Mouse (Mus musculus) forebrain, embryonic 12.5 days (tissue): ENCODE results near the gene Tceal8. TPM values are rescaled to one million over a fixed set of nuclear protein-coding genes. Genes with fewer than 3 reads are reported as not detected.
"Not testable (repeated sequence)": the region's sequence is repeated elsewhere in the genome, so short reads cannot be mapped to it uniquely, and the experiment has no call there.

ENCODE experiments used
- ATAC-seq: fragments of 200-750 bp; cut with Nextera tagmentation; 2 replicates; pipeline ENCODE4 v1.8.0; 2017; ENCODE audit warnings: moderate TSS enrichment; ENCODE audit not compliant: low FRiP score
- H3K27ac ChIP-seq: fragments of 300-500 bp; sonication (generic); 2 replicates; pipeline ENCODE4 v1.5.1; 2016; ENCODE audit warnings: mild to moderate bottlenecking
- H3K27me3 ChIP-seq: fragments of 300-500 bp; sonication (generic); 2 replicates; pipeline ENCODE4 v1.6.1; 2016; ENCODE audit warnings: mild to moderate bottlenecking
- H3K36me3 ChIP-seq: fragments of 300-500 bp; sonication (generic); replicated peaks from 2 replicates; pipeline ENCODE4 v1.6.1; 2016; ENCODE audit warnings: mild to moderate bottlenecking
- H3K4me1 ChIP-seq: fragments of 300-500 bp; sonication (generic); 2 replicates; pipeline ENCODE4 v1.6.1; 2016
- H3K4me2 ChIP-seq: fragments of 300-500 bp; sonication (generic); 2 replicates; pipeline ENCODE4 v1.6.1; 2016; ENCODE audit warnings: mild to moderate bottlenecking, moderate library complexity
- H3K4me3 ChIP-seq: fragments of 300-500 bp; sonication (generic); replicated peaks from 2 replicates; pipeline ENCODE4 v1.5.1; 2016; ENCODE audit warnings: mild to moderate bottlenecking
- H3K9ac ChIP-seq: fragments of 300-500 bp; sonication (generic); 2 replicates; pipeline ENCODE4 v1.6.1; 2016; ENCODE audit warnings: mild to moderate bottlenecking
- H3K9me3 ChIP-seq: fragments of 300-500 bp; sonication (generic); 2 replicates; pipeline ENCODE4 v1.6.1; 2016
- WGBS: fragments of 180-500 bp; shearing (Covaris S2); methylation state at CpG from one replicate; pipeline ENCODE4 v1.1.7; 2016; 5-methylcytosine and 5-hydroxymethylcytosine counted together
- polyA plus RNA-seq: library from polyadenylated mRNA; unstranded; fragments of >200 nt; fragmentation: Nextera tagmentation; extraction: Ambion mirVana; gene quantifications from 2 replicates; pipeline ENCODE4 v1.2.1, GENCODE M21; 2016

Gene Tceal8
- 145 and 152 TPM in 2 replicates for polyA plus RNA-seq

DNA sequence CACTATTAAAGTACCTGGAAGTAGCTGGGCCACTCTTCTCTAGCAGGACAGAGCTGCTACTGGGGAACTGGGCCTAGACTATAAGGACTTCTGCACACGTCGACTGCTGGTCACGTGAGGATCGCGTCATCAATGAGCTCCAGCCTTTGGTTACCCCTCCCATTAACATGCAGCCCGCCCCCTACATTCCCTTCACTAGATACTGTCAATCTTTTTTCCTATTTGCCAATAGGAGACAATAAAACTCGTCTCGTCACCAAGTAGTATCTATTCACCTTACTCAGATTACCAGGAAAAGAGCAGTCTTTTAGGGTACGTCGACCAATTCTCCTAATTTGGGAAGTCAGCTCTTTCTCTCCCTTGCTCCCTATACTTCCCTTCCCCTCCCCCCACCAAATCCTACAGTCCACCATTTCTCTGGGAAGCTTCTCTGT lies at the start of gene Tceal8:
Tceal8 (minus strand) TSS at position 225 of the 434 bp plus-strand sequence.
- Histone ChIP-seq H3K4me1 (no peaks in the 10 kb centered on the region), H3K4me2 (peak within 1 kb of the TSS; percentile 54), H3K9me3 (no peaks in the 10 kb centered on the region), H3K9ac (peak within 1 kb of the TSS; percentile 60), H3K27me3 (peaks cover 11% of the 10 kb centered on the region), H3K36me3 (no peaks in the 10 kb centered on the region), H3K27ac (peak within 1 kb of the TSS; percentile 82), H3K4me3 (peak within 1 kb of the TSS; percentile 51)
- 18% methylated on average over 10 of the region's 10 CpGs for WGBS
- peak; percentile 98 for ATAC-seq

DNA sequence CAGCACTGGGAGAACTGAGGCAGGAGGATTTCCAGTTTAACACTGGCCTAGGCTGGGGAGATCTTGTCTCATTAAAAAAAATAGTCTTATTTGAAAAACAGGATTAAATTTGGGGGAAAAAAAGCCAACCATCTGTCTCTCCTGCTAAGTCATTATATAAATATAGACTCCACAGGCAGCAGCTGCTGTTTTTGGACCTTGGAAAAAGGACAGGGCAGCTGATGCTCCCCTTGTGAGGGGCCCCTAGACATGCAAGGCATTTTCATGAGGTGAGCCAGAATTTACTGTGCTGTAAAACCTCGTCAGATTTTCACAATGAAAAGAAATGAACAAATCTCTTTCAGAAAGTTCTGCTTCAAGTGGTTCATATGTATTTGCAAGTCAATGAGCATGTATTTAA lies 44.2 kb upstream of the Tceal8 start:
- no peak for ATAC-seq
- Histone ChIP-seq H3K9me3 (no peaks in the 10 kb centered on the region), H3K27ac (no peak overlapping the region), H3K4me1 (no peaks in the 10 kb centered on the region), H3K9ac (no peak overlapping the region), H3K4me3 (no peak overlapping the region), H3K36me3 (no peaks in the 10 kb centered on the region), H3K4me2 (no peak overlapping the region), H3K27me3 (no peaks in the 10 kb centered on the region)
- WGBS = 68% methylated on average over 1 of the region's 1 CpGs

DNA sequence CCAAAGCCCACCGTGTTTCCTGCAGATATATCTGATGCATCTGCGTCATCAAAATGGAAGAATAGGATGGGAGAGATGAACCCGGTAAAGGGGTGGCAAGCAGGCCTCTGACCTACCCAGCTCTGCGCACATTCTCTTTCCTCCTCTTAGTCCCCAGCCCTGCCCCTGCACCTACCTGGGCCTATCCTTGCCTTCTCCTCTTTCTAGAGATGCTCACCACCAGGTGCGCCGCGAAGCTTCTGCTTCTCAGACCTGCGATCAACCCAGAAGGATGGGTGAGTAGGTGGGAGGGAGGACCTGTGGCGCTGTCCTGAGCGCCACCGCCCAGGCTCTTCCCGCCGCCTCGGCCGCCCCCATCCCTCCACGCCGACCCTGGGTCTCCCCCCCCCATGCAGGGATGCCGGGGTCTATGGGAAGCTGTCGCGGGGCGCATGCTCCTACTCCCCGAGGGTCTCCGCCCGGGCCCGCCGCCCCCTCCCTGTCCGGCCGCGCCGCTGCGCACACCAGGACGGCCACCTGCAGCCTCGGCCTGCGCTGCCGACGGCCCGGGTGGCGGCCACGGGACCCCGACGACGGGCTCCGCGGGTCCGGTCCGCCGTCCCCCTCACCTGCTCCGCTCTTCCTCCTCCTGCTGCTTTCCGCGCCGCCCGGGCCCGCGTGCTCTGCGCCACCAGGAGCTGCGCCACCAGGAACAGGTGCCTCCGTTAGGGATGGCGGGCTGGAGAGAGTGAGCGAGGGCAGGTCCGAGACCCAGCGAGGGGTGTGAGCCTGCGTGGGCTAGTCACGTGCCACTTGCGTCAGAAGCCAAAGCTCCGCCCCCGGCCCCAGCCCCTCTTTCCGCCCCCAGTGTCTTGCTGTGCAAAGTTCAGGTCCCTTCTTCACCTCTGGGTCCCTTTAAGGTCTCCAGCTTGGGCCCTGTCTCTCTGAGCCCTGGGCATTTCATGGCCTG lies 42.9 kb upstream of the Tceal8 start, which contains the start of the genes Tceal7 and Bex1:
Tceal7 (plus strand) TSS at position 51 of the 949 bp plus-strand sequence.
Bex1 (minus strand) TSS at position 785 of the 949 bp plus-strand sequence.
- not testable (repeated sequence) for H3K9me3 ChIP-seq, H3K27me3 ChIP-seq, H3K4me1 ChIP-seq, H3K36me3 ChIP-seq, H3K27ac ChIP-seq
- ATAC-seq = peak; percentile 93
- peak within 1 kb of the TSS; percentile 40; the same call in 1 of the 2 replicates for H3K9ac ChIP-seq
- peak within 1 kb of the TSS; percentile 51 for H3K4me2 ChIP-seq
- WGBS = 35% methylated on average over 14 of the region's 67 CpGs
- H3K4me3 ChIP-seq = peak within 1 kb of the TSS; percentile 44

DNA sequence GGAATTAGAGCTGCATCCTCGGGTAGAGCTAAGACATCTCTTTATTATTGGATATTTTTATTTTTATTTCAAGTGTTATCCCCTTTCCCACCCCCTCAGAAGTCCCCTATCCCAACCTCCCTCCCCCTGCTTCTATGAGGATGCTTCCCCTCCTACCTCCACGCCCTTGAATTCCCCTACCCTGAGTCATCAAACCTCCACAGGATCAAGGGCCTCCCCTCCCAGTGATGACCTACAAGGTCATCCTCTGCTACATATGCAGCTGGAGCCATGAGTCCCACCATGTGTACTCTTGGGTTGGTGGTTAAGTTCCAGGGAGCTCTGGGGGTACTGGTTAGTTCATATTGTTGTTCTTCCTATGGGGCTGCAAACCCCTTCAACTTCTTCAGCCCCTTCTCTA lies 41.3 kb upstream of the Tceal8 start:
- Histone ChIP-seq H3K27ac (no peak overlapping the region), H3K9me3 (no peaks in the 10 kb centered on the region), H3K4me1 (no peaks in the 10 kb centered on the region), H3K9ac (no peak overlapping the region), H3K4me3 (no peak overlapping the region), H3K27me3 (no peaks in the 10 kb centered on the region), H3K36me3 (no peaks in the 10 kb centered on the region), H3K4me2 (no peak overlapping the region)
- 68% methylated on average over 2 of the region's 2 CpGs for WGBS
- no peak for ATAC-seq

DNA sequence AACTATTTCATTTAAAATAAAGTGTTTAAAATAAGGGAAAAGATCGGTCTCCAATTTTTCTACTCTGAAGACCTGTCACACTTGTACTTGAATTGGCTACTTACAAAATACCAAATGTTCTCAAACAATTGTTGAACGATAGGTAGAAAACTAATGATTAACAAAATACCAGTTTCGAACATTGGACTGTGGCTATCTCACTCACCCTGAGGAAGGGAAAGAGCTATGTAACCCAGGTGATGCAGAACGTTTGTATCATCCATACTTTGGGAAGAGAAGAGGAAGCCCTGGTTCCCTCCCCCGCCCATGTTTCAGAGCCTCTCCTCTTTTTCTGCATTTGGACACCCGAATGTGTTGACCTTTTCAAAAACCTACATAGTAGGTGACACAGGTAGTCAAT lies 32.3 kb upstream of the Tceal8 start:
- Histone ChIP-seq H3K27ac (no peak overlapping the region), H3K27me3 (peaks cover 12% of the 10 kb centered on the region), H3K9me3 (no peaks in the 10 kb centered on the region), H3K4me1 (no peaks in the 10 kb centered on the region), H3K4me2 (no peak overlapping the region), H3K9ac (no peak overlapping the region), H3K4me3 (no peak overlapping the region), H3K36me3 (no peaks in the 10 kb centered on the region)
- no peak for ATAC-seq
- 79% methylated on average over 6 of the region's 6 CpGs for WGBS

DNA sequence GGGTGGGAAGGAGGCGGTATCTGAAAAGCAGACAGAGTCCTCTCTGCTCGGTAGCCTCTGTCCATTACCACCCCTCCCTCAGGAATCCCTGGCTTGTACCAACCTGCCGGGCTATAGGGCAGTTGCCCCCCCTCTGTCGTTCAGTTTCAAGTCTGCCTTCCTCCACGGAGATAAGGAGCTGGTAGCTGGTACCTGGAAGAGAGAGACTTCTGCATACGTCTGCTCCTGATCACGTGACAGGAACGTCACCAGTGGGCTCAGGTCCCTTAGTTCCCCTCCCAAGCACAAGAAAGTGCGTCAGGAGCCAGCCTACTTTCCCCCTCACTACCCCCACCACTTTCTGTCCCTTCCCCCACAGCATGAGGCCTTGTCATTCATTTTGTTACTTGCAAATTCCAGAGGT lies 31.5 kb upstream of the Tceal8 start, which contains the start of gene Tceal5:
Tceal5 (minus strand) TSS at position 213 of the 403 bp plus-strand sequence.
- peak within 1 kb of the TSS; percentile 38 for H3K9ac ChIP-seq
- H3K4me1 ChIP-seq = no peaks in the 10 kb centered on the region
- no peak within 1 kb of the TSS for H3K27ac ChIP-seq
- WGBS = 26% methylated on average over 9 of the region's 9 CpGs
- no peaks in the 10 kb centered on the region for H3K36me3 ChIP-seq
- peak; percentile 78; the same call in 1 of the 2 replicates for ATAC-seq
- H3K27me3 ChIP-seq = peaks cover 12% of the 10 kb centered on the region
- H3K4me2 ChIP-seq = peak within 1 kb of the TSS; percentile 52
- H3K9me3 ChIP-seq = no peaks in the 10 kb centered on the region
- H3K4me3 ChIP-seq = peak within 1 kb of the TSS; percentile 45

DNA sequence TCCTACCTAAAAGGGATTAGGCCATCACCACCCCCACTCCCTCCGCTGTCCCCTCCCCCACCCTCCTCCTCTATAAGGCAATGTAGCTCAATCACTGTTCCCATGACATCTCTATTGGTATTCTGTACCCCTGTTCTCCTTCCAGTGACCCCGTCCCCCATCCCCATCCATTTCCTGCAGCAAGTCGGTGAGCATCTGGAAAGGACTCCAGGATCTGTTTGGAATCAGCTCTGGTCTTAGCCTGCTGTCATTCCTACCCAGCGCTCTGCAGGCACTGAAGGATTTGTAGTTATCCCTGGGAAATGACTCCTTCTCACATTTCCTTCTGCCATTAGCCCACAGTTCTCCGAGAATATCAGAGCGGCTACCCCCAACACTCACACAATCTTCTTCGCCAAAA lies 31.1 kb upstream of the Tceal8 start:
- peak overlapping the region; percentile 45 for H3K4me3 ChIP-seq
- no peaks in the 10 kb centered on the region for H3K4me1 ChIP-seq
- H3K9ac ChIP-seq = peak overlapping the region; percentile 38
- no peaks in the 10 kb centered on the region for H3K36me3 ChIP-seq
- 15% methylated on average over 7 of the region's 7 CpGs for WGBS
- H3K27me3 ChIP-seq = peaks cover 12% of the 10 kb centered on the region
- no peak overlapping the region for H3K27ac ChIP-seq
- H3K9me3 ChIP-seq = no peaks in the 10 kb centered on the region
- peak overlapping the region; percentile 52 for H3K4me2 ChIP-seq
- no peak; the same call in 1 of the 2 replicates for ATAC-seq

DNA sequence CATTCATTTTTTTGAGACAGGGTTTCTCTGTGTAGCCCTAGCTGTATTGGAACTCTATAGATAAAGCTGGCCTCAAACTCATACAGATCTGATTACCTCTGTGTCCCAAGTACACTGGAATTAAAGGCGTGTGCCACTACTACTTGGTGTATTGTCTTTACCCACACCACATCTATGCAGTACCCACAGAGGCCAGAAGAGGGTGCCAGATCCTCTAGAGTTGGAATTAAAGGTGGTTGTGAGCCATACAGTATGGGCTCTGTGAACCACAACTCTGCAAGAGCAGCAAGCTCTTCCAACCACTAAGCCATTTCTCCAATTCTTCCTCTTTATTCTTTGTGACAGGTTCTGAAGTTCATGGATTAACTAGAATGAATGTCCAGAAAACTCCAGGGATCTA lies 24.7 kb upstream of the Tceal8 start:
- ATAC-seq = no peak
- 50% methylated on average over 1 of the region's 1 CpGs for WGBS

DNA sequence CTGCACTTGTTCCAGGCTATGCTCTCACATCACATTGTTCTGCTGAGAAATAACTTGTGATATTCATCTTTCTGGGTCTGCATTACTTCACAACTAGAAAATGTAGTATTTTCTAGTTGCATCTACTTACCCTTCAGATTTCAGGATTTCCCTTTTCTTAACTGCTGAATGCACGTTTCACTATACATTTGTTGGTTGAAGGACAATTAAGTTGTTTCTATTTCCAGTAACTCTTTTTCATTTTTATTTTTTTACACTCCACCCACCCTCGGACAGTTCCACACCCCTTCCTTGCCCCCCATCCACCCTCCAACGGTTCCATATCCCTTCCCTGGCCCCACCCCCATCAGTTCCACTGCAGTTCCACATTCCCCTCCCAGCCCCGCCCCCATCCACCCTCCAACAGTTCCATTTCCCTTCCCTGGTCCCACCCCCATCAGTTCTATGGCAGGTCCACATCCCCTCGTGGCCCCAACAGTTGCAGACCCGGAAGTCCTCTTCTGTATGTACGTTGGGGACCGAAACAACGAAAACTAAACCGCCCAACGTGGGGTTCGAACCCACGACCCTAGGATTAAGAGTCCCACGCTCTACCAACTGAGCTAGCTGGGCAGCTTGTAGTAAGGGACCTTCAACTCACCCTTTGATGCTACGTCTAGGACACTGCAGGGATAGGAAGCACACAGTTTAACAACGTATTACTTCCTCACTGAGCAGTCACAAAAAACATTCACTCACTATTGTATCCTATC lies 23.2 kb upstream of the Tceal8 start:
- WGBS = 82% methylated on average over 16 of the region's 16 CpGs
- Histone ChIP-seq H3K9me3 (no peaks in the 10 kb centered on the region), H3K9ac (no peak overlapping the region), H3K27ac (no peak overlapping the region), H3K4me3 (no peak overlapping the region), H3K4me2 (no peak overlapping the region), H3K4me1 (no peaks in the 10 kb centered on the region), H3K36me3 (no peaks in the 10 kb centered on the region), H3K27me3 (no peaks in the 10 kb centered on the region)
- ATAC-seq = no peak

More for the DNA sequence above, 24.7 kb upstream of the Tceal8 start:
- no peak overlapping the region for H3K27ac ChIP-seq
- H3K9ac ChIP-seq = no peak overlapping the region
- H3K4me2 ChIP-seq = no peak overlapping the region
- no peaks in the 10 kb centered on the region for H3K9me3 ChIP-seq
- no peak overlapping the region for H3K4me3 ChIP-seq
- H3K27me3 ChIP-seq = peaks cover 8% of the 10 kb centered on the region
- H3K36me3 ChIP-seq = no peaks in the 10 kb centered on the region
- no peaks in the 10 kb centered on the region for H3K4me1 ChIP-seq

DNA sequence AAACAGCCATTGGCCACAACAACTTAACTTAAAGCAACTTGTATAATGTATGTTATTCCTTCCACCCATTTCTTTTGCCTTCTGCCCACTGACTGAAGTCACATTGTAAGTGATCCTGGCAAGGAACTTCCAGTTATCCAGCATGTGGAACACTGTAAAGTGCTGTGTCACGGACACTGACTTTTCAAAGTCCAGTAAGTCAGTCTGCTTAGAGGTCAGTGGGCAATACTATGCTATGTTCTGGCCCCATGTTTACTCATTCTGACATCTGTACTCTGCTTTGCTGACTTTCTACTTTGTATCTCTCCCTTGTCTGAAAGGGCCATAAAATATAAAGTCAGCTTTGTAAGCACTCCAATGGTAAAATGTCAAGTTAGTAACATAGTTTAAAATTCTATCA lies 11.0 kb upstream of the Tceal8 start:
- Histone ChIP-seq H3K27me3 (peaks cover 17% of the 10 kb centered on the region), H3K9me3 (no peaks in the 10 kb centered on the region), H3K27ac (no peak overlapping the region), H3K4me2 (no peak overlapping the region), H3K4me3 (no peak overlapping the region), H3K36me3 (no peaks in the 10 kb centered on the region), H3K4me1 (no peaks in the 10 kb centered on the region), H3K9ac (no peak overlapping the region)
- WGBS = 89% methylated on average over 1 of the region's 1 CpGs
- ATAC-seq = no peak

DNA sequence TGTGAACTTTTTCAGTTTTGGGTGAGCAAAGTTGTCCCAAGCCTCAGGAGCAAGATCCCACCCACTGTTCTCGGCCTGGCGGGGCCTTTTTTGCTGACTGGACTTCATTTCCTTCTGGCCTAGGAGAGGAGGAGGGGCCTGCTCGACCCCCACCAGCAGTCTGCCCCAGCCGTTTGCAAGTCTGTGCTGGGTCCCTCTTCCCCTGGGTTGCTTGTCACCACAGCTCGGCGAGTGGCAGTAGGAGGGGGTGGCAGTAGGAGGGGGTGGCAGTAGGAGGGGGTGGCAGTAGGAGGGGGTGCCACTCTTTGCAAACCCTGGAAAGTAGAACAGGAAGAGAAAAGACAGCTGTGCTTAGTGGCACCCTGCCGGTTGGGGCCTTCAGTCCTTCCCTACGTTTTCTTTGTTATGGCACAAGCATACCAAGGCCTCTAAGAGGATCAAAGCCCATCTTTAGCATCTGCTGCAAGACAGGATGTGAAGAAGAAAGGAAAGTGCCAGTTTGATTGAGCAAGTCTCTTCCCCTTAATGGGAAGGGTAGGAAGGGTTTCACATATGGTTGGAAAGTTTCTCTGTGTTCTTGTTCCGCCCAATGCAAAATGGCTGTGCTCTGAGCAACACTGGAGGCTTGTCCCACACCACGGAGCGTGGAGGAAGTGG lies 8.9 kb upstream of the Tceal8 start:
- Histone ChIP-seq H3K9ac (no peak overlapping the region), H3K4me2 (no peak overlapping the region), H3K4me1 (no peaks in the 10 kb centered on the region), H3K27me3 (peaks cover 21% of the 10 kb centered on the region), H3K9me3 (no peaks in the 10 kb centered on the region), H3K27ac (no peak overlapping the region), H3K36me3 (no peaks in the 10 kb centered on the region), H3K4me3 (no peak overlapping the region)
- WGBS = 22% methylated on average over 9 of the region's 11 CpGs
- no peak for ATAC-seq
